Mouse (Mus musculus): Measurements from ENCODE around the gene 1110008L16Rik. TPM values are rescaled to one million over a fixed set of nuclear protein-coding genes. Genes with fewer than 3 reads are reported as not detected.
A peak's percentile ranks its signal among the peaks of the same experiment; 100 is the strongest.
"Not testable (repeated sequence)": the region's sequence is repeated elsewhere in the genome, so short reads cannot be mapped to it uniquely, and the experiment has no call there.

Gene 1110008L16Rik
- polyA plus RNA-seq (2015; fragmentation: Nextera tagmentation; extraction: Ambion mirVana): 22.5 and 23.9 TPM in 2 replicates

DNA sequence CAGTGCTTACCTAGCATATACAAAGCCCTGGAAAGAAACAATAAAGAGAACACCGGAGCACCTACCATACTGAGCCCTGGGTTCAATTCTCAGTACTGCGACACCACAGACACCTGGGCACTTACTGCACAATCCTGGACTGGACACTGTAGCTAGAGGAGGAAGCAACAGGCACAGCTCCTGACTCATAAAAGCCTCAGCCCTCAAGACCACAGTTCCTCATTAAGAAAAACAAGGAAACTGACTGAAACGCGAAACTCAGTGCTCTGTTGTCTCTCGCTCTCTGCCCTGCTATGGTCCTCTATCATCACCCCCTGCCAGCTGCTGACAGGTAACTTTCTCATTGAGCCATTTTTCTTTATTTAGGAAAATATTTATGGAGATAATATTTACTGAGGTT lies at the start of gene 1110008L16Rik:
Gene 1110008L16Rik (plus strand): TSS at position 242 of the 400 bp plus-strand sequence.
- 0 out of 2 replicates have a peak, but pooled peaks cover 3% of the 10 kb centered on the region for H3K36me3 ChIP-seq (ENCODE audit: control insufficient read depth, insufficient read depth, low read length)
- H3K4me3 ChIP-seq (replicated peaks; ENCODE audit: low read length): no peak within 1 kb of the TSS
- H3K9ac ChIP-seq (ENCODE audit: low read length): no peak within 1 kb of the TSS
- no peak within 1 kb of the TSS for H3K4me2 ChIP-seq (ENCODE audit: low read depth, low read length)
- no peaks in the 10 kb centered on the region for H3K9me3 ChIP-seq (replicated peaks; ENCODE audit: control insufficient read depth, low read length)
- no peaks in the 10 kb centered on the region for H3K27me3 ChIP-seq (ENCODE audit: control insufficient read depth, insufficient read depth, low read length)
- WGBS: 71% methylated on average over 5 of the region's 5 CpGs
- ATAC-seq (ENCODE audit: insufficient read depth, low FRiP score): no peak
- H3K4me1 ChIP-seq (ENCODE audit: control insufficient read depth, insufficient read depth, low read length): peaks cover 15% of the 10 kb centered on the region
- no peak within 1 kb of the TSS for H3K27ac ChIP-seq (ENCODE audit: low read length)

DNA sequence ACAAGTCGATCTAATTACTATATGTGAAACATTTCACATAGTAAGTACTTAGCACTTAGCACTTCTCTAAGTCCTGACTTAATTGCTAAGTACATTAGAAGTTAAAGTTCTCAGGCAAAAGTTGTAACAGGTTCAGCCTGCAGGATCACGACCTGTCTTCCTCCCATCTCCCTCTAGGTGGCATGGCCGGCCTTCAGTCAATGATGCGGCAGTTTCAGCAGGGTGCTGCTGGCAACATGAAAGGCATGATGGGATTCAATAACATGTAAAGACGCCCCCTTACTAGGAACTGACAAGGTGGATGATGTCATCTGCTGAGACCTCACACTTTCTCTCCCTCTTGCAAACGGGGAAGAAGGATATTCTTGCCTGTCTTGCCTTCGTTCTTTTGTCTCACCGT lies 37.4 kb upstream of the 1110008L16Rik start:
- not testable (repeated sequence) for H3K27ac ChIP-seq (ENCODE audit: low read length); H3K9ac ChIP-seq (ENCODE audit: low read length); H3K9me3 ChIP-seq (replicated peaks; ENCODE audit: control insufficient read depth, low read length); H3K4me3 ChIP-seq (replicated peaks; ENCODE audit: low read length); H3K4me1 ChIP-seq (ENCODE audit: control insufficient read depth, insufficient read depth, low read length); H3K36me3 ChIP-seq (ENCODE audit: control insufficient read depth, insufficient read depth, low read length); ATAC-seq (ENCODE audit: insufficient read depth, low FRiP score); H3K27me3 ChIP-seq (ENCODE audit: control insufficient read depth, insufficient read depth, low read length); H3K4me2 ChIP-seq (ENCODE audit: low read depth, low read length)
- no CpG with 5 or more reads among the region's 8 CpGs for WGBS

DNA sequence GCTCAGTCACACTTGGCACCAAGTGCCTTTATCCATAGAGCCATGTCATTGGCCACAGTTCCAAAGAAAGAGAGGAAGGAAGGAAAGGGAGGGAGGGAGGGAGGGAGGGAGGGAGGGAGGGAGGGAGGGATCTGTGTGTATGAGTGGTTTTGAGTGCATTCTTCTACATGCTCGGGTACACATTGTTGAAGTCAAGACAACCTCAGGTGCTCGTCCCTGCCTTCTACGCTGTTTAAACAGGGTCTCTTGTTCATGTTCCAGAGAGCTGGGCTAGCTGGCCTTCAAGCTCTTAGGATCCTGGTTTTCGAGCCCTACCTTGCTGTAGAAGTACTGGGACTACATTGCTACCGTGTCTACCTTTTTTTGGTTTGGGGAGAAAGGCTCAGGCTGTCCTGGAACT lies 36.0 kb upstream of the 1110008L16Rik start:
- H3K9ac ChIP-seq (ENCODE audit: low read length); ATAC-seq (ENCODE audit: insufficient read depth, low FRiP score); H3K36me3 ChIP-seq (ENCODE audit: control insufficient read depth, insufficient read depth, low read length); H3K27me3 ChIP-seq (ENCODE audit: control insufficient read depth, insufficient read depth, low read length); H3K4me2 ChIP-seq (ENCODE audit: low read depth, low read length); H3K27ac ChIP-seq (ENCODE audit: low read length); H3K4me3 ChIP-seq (replicated peaks; ENCODE audit: low read length); H3K4me1 ChIP-seq (ENCODE audit: control insufficient read depth, insufficient read depth, low read length); H3K9me3 ChIP-seq (replicated peaks; ENCODE audit: control insufficient read depth, low read length): not testable (repeated sequence)
- WGBS: no CpG with 5 or more reads among the region's 5 CpGs

DNA sequence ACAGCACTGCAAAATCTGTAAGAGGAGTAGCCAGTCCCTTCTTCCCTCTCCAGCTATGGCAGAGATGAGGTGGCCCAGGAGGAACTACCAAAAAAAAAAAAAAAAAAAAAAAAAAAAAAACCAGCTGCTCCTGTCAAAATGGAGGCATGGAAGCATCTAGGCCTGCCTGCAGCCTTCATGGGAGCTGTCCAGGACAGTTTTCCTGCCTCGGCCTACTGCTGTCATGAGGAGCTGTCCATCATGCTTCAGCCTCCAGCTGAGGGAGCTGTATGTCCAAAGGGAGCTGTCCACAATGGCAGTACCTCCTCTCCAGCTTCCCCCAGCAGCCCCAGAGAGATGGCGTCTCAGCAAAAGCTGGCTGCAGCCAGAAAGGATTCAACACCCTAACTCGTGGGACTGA lies 27.1 kb upstream of the 1110008L16Rik start:
- no peak overlapping the region for H3K4me3 ChIP-seq (replicated peaks; ENCODE audit: low read length)
- H3K9ac ChIP-seq (ENCODE audit: low read length): no peak overlapping the region
- ATAC-seq (ENCODE audit: insufficient read depth, low FRiP score): no peak
- H3K27me3 ChIP-seq (ENCODE audit: control insufficient read depth, insufficient read depth, low read length): no peaks in the 10 kb centered on the region
- H3K4me2 ChIP-seq (ENCODE audit: low read depth, low read length): no peak overlapping the region
- H3K27ac ChIP-seq (ENCODE audit: low read length): no peak overlapping the region
- no peaks in the 10 kb centered on the region for H3K36me3 ChIP-seq (ENCODE audit: control insufficient read depth, insufficient read depth, low read length)
- no peaks in the 10 kb centered on the region for H3K9me3 ChIP-seq (replicated peaks; ENCODE audit: control insufficient read depth, low read length)
- H3K4me1 ChIP-seq (ENCODE audit: control insufficient read depth, insufficient read depth, low read length): no peaks in the 10 kb centered on the region
- WGBS: 81% methylated on average over 3 of the region's 3 CpGs

DNA sequence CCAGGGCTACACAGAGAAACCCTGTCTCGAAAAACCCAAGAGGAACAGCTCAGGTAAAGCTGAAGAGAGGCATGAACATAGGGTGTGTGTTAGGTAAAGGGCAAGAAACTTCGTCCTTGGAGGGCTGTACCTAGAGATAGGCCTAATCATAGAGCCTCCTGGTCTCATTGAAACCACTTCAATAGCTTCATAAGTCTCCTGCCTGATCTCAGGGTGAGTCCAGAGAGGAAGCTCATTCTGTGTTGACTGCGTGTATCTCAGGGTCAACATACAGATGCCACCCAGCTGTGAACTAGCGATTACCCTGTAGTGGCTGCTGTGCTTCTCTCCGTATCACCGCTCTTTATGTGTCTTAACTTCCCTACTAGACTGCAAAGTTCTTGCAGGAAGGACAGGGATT lies 21.8 kb upstream of the 1110008L16Rik start:
- not testable (repeated sequence) for H3K9me3 ChIP-seq (replicated peaks; ENCODE audit: control insufficient read depth, low read length); ATAC-seq (ENCODE audit: insufficient read depth, low FRiP score); H3K4me1 ChIP-seq (ENCODE audit: control insufficient read depth, insufficient read depth, low read length); H3K4me2 ChIP-seq (ENCODE audit: low read depth, low read length); H3K4me3 ChIP-seq (replicated peaks; ENCODE audit: low read length); H3K27ac ChIP-seq (ENCODE audit: low read length); H3K36me3 ChIP-seq (ENCODE audit: control insufficient read depth, insufficient read depth, low read length); H3K9ac ChIP-seq (ENCODE audit: low read length); H3K27me3 ChIP-seq (ENCODE audit: control insufficient read depth, insufficient read depth, low read length)
- 82% methylated on average over 3 of the region's 6 CpGs for WGBS

DNA sequence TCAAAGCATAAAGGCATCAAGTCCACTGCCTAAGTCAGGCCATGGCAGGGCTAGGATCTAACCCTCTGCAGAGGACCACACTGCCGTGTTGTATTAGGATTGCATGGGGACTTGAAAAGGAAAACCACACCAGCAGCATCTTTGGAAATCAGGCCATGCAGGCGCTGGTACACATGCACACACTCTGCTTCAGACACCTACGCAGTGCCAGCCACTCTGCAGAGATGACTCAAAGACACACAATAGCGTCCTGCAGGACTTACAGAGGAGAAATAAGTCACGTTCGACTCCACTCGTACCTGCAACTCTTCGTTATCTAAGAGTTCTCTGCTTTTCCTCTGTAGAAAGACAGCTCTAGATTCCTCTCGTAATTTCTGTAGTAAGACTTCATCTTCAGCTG lies 1.3 kb upstream of the 1110008L16Rik start:
- Histone ChIP-seq H3K4me3 (replicated peaks; ENCODE audit: low read length) (no peak overlapping the region), H3K4me1 (ENCODE audit: control insufficient read depth, insufficient read depth, low read length) (peaks cover 9% of the 10 kb centered on the region), H3K36me3 (ENCODE audit: control insufficient read depth, insufficient read depth, low read length) (0 out of 2 replicates have a peak, but pooled peaks cover 3% of the 10 kb centered on the region), H3K9ac (ENCODE audit: low read length) (no peak overlapping the region), H3K9me3 (replicated peaks; ENCODE audit: control insufficient read depth, low read length) (no peaks in the 10 kb centered on the region), H3K27me3 (ENCODE audit: control insufficient read depth, insufficient read depth, low read length) (no peaks in the 10 kb centered on the region), H3K27ac (ENCODE audit: low read length) (no peak overlapping the region), H3K4me2 (ENCODE audit: low read depth, low read length) (no peak overlapping the region)
- 91% methylated on average over 9 of the region's 9 CpGs for WGBS
- ATAC-seq (ENCODE audit: insufficient read depth, low FRiP score): no peak

DNA sequence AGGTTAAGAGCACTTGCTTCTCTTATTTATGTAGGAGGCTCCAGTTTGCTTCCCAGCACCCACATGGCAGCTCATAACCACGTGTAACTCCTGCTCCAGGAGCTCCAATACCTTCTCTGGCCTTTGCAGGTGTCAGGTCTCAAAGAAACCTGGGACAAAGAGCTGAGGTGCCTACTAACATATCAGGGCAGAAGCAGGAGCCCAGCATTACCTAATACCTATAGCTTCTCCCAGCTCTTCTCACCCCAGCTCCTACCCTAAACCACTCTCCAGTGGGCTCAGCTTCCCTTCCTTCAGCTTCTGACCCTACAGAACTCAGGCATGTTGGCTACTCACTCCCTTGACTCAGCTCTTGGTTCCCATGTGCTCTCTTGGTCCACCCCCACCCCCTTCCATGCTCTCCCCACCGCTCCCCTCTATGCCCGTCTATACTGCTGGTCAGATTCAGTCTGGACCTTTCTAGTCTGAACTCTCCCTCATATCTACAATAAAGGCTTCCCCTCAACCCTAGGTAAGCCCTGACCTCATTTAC lies 1.5 kb downstream of the 1110008L16Rik start:
- no peaks in the 10 kb centered on the region for H3K36me3 ChIP-seq (ENCODE audit: control insufficient read depth, insufficient read depth, low read length)
- WGBS: 75% methylated on average over 3 of the region's 3 CpGs
- peaks cover 15% of the 10 kb centered on the region for H3K4me1 ChIP-seq (ENCODE audit: control insufficient read depth, insufficient read depth, low read length)
- H3K4me2 ChIP-seq (ENCODE audit: low read depth, low read length): peak overlapping the region; percentile 62
- no peaks in the 10 kb centered on the region for H3K9me3 ChIP-seq (replicated peaks; ENCODE audit: control insufficient read depth, low read length)
- H3K9ac ChIP-seq (ENCODE audit: low read length): no peak overlapping the region
- ATAC-seq (ENCODE audit: insufficient read depth, low FRiP score): no peak
- no peaks in the 10 kb centered on the region for H3K27me3 ChIP-seq (ENCODE audit: control insufficient read depth, insufficient read depth, low read length)
- H3K27ac ChIP-seq (ENCODE audit: low read length): no peak overlapping the region
- no peak overlapping the region for H3K4me3 ChIP-seq (replicated peaks; ENCODE audit: low read length)

DNA sequence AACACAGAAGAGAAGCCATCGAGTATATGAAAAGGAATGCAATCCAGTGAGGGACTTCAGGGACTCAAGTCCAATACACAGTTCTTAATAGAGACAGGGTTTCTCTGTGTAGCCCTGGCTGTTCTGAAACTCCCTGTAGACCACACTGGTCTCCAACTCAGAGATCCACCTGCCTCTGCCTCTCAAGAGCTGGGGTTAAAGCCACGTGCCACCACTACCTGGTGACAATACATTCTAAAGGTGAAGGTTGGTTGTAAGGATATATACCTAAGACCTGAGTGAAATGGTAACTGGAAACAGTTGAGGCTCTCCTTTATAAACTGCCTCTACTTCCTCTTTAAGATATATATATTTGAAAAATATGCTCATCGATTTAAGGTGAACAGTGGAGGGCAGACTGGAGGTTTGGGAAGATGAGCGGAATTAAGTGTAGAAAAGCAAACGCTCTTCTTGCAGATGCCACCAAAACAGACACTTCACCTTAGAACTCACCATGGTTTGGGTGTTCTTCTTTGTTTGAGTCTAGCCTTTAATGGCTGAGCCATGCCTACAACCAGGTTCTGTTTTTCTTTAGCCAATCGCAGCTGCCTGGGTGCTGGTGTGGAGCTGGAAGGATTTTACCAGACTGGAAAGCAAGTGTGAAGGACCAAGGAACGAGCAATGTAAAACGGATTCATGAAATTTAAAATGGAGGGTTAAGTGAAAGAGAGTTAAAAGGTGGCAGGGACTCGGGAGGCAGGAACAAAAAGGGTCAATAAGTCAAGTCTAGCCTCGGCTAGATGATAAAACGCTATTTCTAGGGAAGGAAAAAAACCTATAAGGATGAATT lies 2.3 kb downstream of the 1110008L16Rik start:
- Histone ChIP-seq H3K4me3 (replicated peaks; ENCODE audit: low read length) (peak overlapping the region; percentile 73), H3K27me3 (ENCODE audit: control insufficient read depth, insufficient read depth, low read length) (no peaks in the 10 kb centered on the region), H3K9me3 (replicated peaks; ENCODE audit: control insufficient read depth, low read length) (no peaks in the 10 kb centered on the region), H3K4me1 (ENCODE audit: control insufficient read depth, insufficient read depth, low read length) (peaks cover 15% of the 10 kb centered on the region), H3K36me3 (ENCODE audit: control insufficient read depth, insufficient read depth, low read length) (0 out of 2 replicates have a peak, but pooled peaks cover 3% of the 10 kb centered on the region), H3K9ac (ENCODE audit: low read length) (peak overlapping the region; percentile 80), H3K27ac (ENCODE audit: low read length) (peak overlapping the region; percentile 96), H3K4me2 (ENCODE audit: low read depth, low read length) (peak overlapping the region; percentile 62)
- 41% methylated on average over 11 of the region's 11 CpGs for WGBS
- ATAC-seq (ENCODE audit: insufficient read depth, low FRiP score): no peak

All from stomach, embryonic 16.5 days (tissue).